Mouse (Mus musculus) layer of hippocampus, postnatal 36 days (tissue): ENCODE results near the gene Akap1. TPM values are rescaled to one million over a fixed set of nuclear protein-coding genes. Genes with fewer than 3 reads are reported as not detected.

ENCODE experiments used
- total RNA-seq, 2 experiments: library from RNA; stranded (reverse); gene quantifications; 2 replicates each; pipeline ENCODE4 v1.2.3; 2021

Akap1 gene
- total RNA-seq, 2 experiments from 2014 or later = 38.1 to 40.0 TPM

Other genes with a start within 250 kb of the Akap1 start
- 100 to 1,000 TPM; 105 to 113 TPM for gene Msi2, start 146.1 kb downstream of the Akap1 start, total RNA-seq
- 10 to 100 TPM; 12.9 to 13.1 TPM for gene Scpep1, start 90.9 kb upstream of the Akap1 start, total RNA-seq
- gene Elobl, start 102.3 kb upstream of the Akap1 start, total RNA-seq = not detected
- 10 to 100 TPM; 17.5 to 19.4 TPM for gene Coil, start 105.7 kb upstream of the Akap1 start, total RNA-seq
- gene Trim25, start 134.8 kb upstream of the Akap1 start, total RNA-seq = 1 to 10 TPM; 3.4 to 4.5 TPM
- 10 to 100 TPM; 44.1 to 44.9 TPM for gene Dgke, start 202.3 kb upstream of the Akap1 start, total RNA-seq
- not detected for gene Gm525, start 209.3 kb upstream of the Akap1 start, total RNA-seq